ENCODE assay signal across 8 mouse cellular contexts in genomic region chr8:9348523-9349135, GRCm38 (mm10).
DNase-seq lines count a peak whose midpoint lies in the region; ATAC-seq and TF ChIP-seq lines count a peak whose summit lies in the region.

No protein-coding gene starts in this region.

- peak; percentile 46 to 63 for DNase-seq in layer of hippocampus, postnatal 10 days (ENCODE audit: low spot score in 2 of 2)
- no peak for DNase-seq in layer of hippocampus, adult 11-12 months (ENCODE audit: low spot score)
- peak; percentile 9 for DNase-seq in Muller cell, postnatal 12 days (ENCODE audit: inconsistent ontology term)
- peak; percentile 34 for DNase-seq in forebrain, postnatal 0 days
- DNase-seq in lung, postnatal 0 days (ENCODE audit: low spot score) = peak; percentile 36
- peak; percentile 59 for DNase-seq in stomach, postnatal 0 days (ENCODE audit: low spot score)
- DNase-seq in gastrocnemius, adult 18-20 months (ENCODE audit: low spot score) = no peak

- H3K4me1 ChIP-seq in forebrain, postnatal 0 days (ENCODE audit: insufficient read depth) = no peaks in the 10 kb centered on the region
- H3K4me1 ChIP-seq in lung, postnatal 0 days (ENCODE audit: insufficient read depth, low read depth, low read length) = no peaks in the 10 kb centered on the region
- H3K4me1 ChIP-seq in stomach, postnatal 0 days (replicated peaks; ENCODE audit: control insufficient read depth, insufficient read depth) = no peaks in the 10 kb centered on the region

- no peak overlapping the region for H3K4me2 ChIP-seq in forebrain, postnatal 0 days (ENCODE audit: low read depth)
- no peak overlapping the region for H3K4me2 ChIP-seq in lung, postnatal 0 days (replicated peaks; ENCODE audit: low read depth, low read length)
- no peak overlapping the region for H3K4me2 ChIP-seq in stomach, postnatal 0 days (replicated peaks; ENCODE audit: low read depth)

- no peak overlapping the region for H3K4me3 ChIP-seq in forebrain, postnatal 0 days (ENCODE audit: low read depth, low read length)
- no peak overlapping the region for H3K4me3 ChIP-seq in lung, postnatal 0 days (ENCODE audit: low read depth, low read length)
- no peak overlapping the region for H3K4me3 ChIP-seq in stomach, postnatal 0 days (ENCODE audit: low read depth, low read length)

- no peak for TF ChIP-seq EP300 in lung, postnatal 0 days (IDR thresholded peaks at IDR 0.05)
- no peak for TF ChIP-seq EP300 in stomach, postnatal 0 days (optimal IDR thresholded peaks at IDR 0.05)

- ATAC-seq in cerebellum, adult (ENCODE audit: insufficient number of reproducible peaks, low FRiP score, low TSS enrichment) = peak; percentile 78
- peak; percentile 53; the same call in 1 of the 2 replicates for ATAC-seq in forebrain, postnatal 0 days
- no peak; the same call in 1 of the 2 replicates for ATAC-seq in lung, postnatal 0 days
- ATAC-seq in stomach, postnatal 0 days (ENCODE audit: low FRiP score, low TSS enrichment) = no peak

- H3K9ac ChIP-seq in forebrain, postnatal 0 days = no peak overlapping the region
- H3K9ac ChIP-seq in lung, postnatal 0 days (replicated peaks; ENCODE audit: low read depth) = no peak overlapping the region
- H3K9ac ChIP-seq in stomach, postnatal 0 days (ENCODE audit: low read length) = no peak overlapping the region

- no peaks in the 10 kb centered on the region for H3K36me3 ChIP-seq in forebrain, postnatal 0 days (ENCODE audit: insufficient read depth)
- H3K36me3 ChIP-seq in lung, postnatal 0 days (ENCODE audit: insufficient read depth, low read length) = no peaks in the 10 kb centered on the region
- no peaks in the 10 kb centered on the region for H3K36me3 ChIP-seq in stomach, postnatal 0 days (ENCODE audit: control insufficient read depth, insufficient read depth, low read length)

- TF ChIP-seq CTCF in forebrain, postnatal 0 days (IDR thresholded peaks at IDR 0.05; ENCODE audit: low read depth) = peak; percentile 69
- TF ChIP-seq CTCF in lung, postnatal 0 days (IDR thresholded peaks at IDR 0.05) = peak; percentile 74
- peak; percentile 79 for TF ChIP-seq CTCF in stomach, postnatal 0 days (IDR thresholded peaks at IDR 0.05; ENCODE audit: low read depth)

- WGBS in forebrain, postnatal 0 days = 50% methylated on average over 7 of the region's 7 CpGs
- 46% methylated on average over 7 of the region's 7 CpGs for whole genome bisulfite sequencing in lung, postnatal 0 days
- WGBS in stomach, postnatal 0 days = 45% methylated on average over 7 of the region's 7 CpGs

- no peaks in the 10 kb centered on the region for H3K9me3 ChIP-seq in forebrain, postnatal 0 days (ENCODE audit: low read length)
- no peaks in the 10 kb centered on the region for H3K9me3 ChIP-seq in lung, postnatal 0 days (ENCODE audit: low read length)
- H3K9me3 ChIP-seq in stomach, postnatal 0 days (ENCODE audit: control insufficient read depth, low read length) = no peaks in the 10 kb centered on the region

- no peaks in the 10 kb centered on the region for H3K27me3 ChIP-seq in forebrain, postnatal 0 days (ENCODE audit: insufficient read depth, low read length)
- H3K27me3 ChIP-seq in lung, postnatal 0 days (replicated peaks; ENCODE audit: insufficient read depth, low read length) = no peaks in the 10 kb centered on the region
- no peaks in the 10 kb centered on the region for H3K27me3 ChIP-seq in stomach, postnatal 0 days (ENCODE audit: control insufficient read depth, insufficient read depth, low read length)

- no peak overlapping the region for H3K27ac ChIP-seq in forebrain, postnatal 0 days (ENCODE audit: low read depth, low read length)
- H3K27ac ChIP-seq in lung, postnatal 0 days (ENCODE audit: low read length) = no peak overlapping the region
- H3K27ac ChIP-seq in stomach, postnatal 0 days (replicated peaks) = no peak overlapping the region

Comparison
In these comparisons a context has a peak if more than half of its experiments do, and no peak if none do; other contexts are left out.
1. DNase-seq: peak in layer of hippocampus, postnatal 10 days (2 of 2), Muller cell, postnatal 12 days (single experiment), forebrain, postnatal 0 days (single experiment), lung, postnatal 0 days (single experiment) and stomach, postnatal 0 days (single experiment); none in layer of hippocampus, adult 11-12 months (single experiment) and gastrocnemius, adult 18-20 months (single experiment).
2. ATAC-seq: peak in cerebellum, adult (single experiment) and forebrain, postnatal 0 days (single experiment); none in lung, postnatal 0 days (single experiment) and stomach, postnatal 0 days (single experiment).
3. Peak in every context shown above with its lines, with median percentiles within 50 percentile points of each other: CTCF ChIP-seq.